Comparison of ENCODE assay signal across 26 mouse cellular contexts in the genomic region with DNA sequence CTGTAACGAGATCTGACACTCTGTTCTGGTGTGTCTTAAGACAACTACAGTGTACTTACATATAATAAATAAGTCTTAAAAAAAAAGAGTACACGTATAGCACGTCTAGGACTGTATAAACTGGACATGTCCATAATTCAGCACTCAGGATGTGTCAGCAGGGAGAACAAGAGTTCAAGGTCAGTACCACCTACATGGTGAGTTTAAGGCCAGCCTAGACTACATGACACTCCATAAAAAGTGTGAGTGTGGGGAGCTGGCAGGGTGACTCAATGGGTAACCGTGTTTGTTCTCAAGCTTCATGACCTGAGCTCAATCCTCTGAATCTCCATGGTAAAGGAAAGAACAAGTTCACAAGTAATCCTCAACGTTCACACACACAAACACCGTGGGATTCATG. TPM values are rescaled to one million over a fixed set of nuclear protein-coding genes. Genes with fewer than 3 reads are reported as not detected.
A peak's percentile ranks its signal among the peaks of the same experiment; 100 is the strongest.
DNase-seq lines count a peak whose midpoint lies in the region.
"Had no signal": no experiment of that assay in that cellular context is flagged by ENCODE, and none has a peak within 500 bp of the region (broad histone marks: within the 10 kb centered on the region; RNA-seq: fewer than 3 reads in every experiment).

No protein-coding gene starts in this region.

- DNase-seq in adrenal gland, adult (ENCODE audit: inconsistent age in 2 of 2, low spot score in 1 of 2) = peak; percentile 55 to 66
- no peak for DNase-seq in adrenal gland, postnatal 25 days
- peak; percentile 41 for DNase-seq in adrenal gland, adult 2 months
- DNase-seq in adrenal gland, adult 8-10 months = no peak
- DNase-seq: adrenal gland, postnatal 10 days; B cell, adult 2 months; cerebellum, adult 11 months; cerebellum, adult 11-12 months; cerebellum, adult 18-20 months; cerebellum, adult 2 months; cerebellum, adult 8-10 months; cerebellum, adult 9-10 months; cerebellum, adult 9-11 months had no signal

RNA-seq across cellular contexts. Expression of a gene that starts 44.1 kb away (rescaled TPM):
- total RNA-seq in adrenal gland, postnatal 25 days (2021) = not detected in 2 replicates
- total RNA-seq in adrenal gland, adult 2 months (2021) = not detected
- not detected in 2 replicates for polyA plus RNA-seq in adrenal gland, adult 2 months (2012; rRNA removed)
- total RNA-seq in adrenal gland, adult 8-10 months (2022) = not detected
- total RNA-seq: adrenal gland, adult 18-20 months; adrenal gland, postnatal 10 days; adrenal gland, postnatal 14 days; adrenal gland, postnatal 36 days; adrenal gland, postnatal 4 days; CH12.LX; ES-E14; G1E; MEL had no signal
- polyA plus RNA-seq: activated CD4-positive, CD25-positive, alpha-beta regulatory T cell, adult 4 months; brain, embryonic 14.5 days; C2C12; CD4-positive, CD25-positive, alpha-beta regulatory T cell, adult 4 months; cerebellum, adult 2 months; G1E; Patski had no signal

Comparison
In these comparisons a context has a peak if more than half of its experiments do, and no peak if none do; other contexts are left out.
1. DNase-seq: peak in adrenal gland, adult (2 of 2) and adrenal gland, adult 2 months (single experiment); none in adrenal gland, postnatal 25 days (single experiment) and adrenal gland, adult 8-10 months (single experiment).